ENCODE assay signal across 22 mouse cellular contexts in the genomic region with DNA sequence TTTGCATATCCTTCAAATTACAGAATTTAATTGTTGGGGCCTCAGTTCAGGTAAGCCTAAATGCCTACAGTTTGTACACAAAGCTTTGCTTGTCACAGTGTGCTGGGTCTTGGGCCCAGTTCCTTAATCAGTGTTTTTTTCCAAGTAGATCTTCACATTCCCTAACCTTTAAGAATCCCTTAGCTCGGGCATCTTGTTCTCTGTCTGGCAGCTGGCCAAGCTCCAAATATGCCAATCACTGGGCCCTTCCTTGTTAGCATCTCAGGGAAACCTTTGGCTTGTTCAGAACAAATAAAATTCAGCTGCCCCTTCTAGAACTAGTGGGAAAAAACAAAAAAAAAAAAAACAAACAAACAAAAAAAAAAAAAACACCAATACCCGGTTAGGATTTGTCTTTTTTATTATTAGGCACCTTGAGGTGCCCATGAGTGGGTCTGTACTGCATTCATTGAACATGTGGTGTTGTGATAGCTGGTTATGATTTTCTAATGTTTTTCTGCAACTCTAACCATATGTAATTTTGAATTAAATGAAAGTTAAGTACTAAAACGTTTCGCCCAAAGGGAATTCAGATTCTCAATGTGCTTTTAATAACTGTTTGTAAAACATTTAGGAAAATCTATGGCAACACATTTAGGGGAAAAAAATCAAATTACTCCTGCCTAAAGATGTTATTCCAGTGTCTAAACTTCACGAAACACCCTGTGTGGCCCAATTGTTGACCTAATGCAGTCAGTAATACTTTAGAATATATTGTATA.
DNase-seq lines count a peak whose midpoint lies in the region; ATAC-seq and TF ChIP-seq lines count a peak whose summit lies in the region.
"Had no signal": no experiment of that assay in that cellular context is flagged by ENCODE, and none has a peak within 500 bp of the region (broad histone marks: within the 10 kb centered on the region; RNA-seq: fewer than 3 reads in every experiment).

No protein-coding gene starts in this region.

- no peak for ATAC-seq in cerebellum, adult (ENCODE audit: insufficient number of reproducible peaks, low FRiP score, low TSS enrichment)
- no peak for ATAC-seq in megakaryocyte, adult 5-6 weeks (ENCODE audit: poor library complexity, severe bottlenecking)
- ATAC-seq: CD4-positive, CD25-positive, alpha-beta regulatory T cell, adult 4 months; intestine, postnatal 0 days; Patski had no signal

- intact Hi-C loops in left cerebral cortex, postnatal 4 days (cut with DNase I), result no loop called here
- intact Hi-C loops in left cerebral cortex, adult 2 months (cut with DNase I), result no loop called here

- H3K4me3 ChIP-seq in left cerebral cortex, adult 2 months, result no peak overlapping the region
- H3K4me3 ChIP-seq: heart, embryonic 13.5 days; hindbrain, embryonic 15.5 days; layer of hippocampus, adult 2 months; midbrain, embryonic 12.5 days; myocyte had no signal

- no peak overlapping the region for H3K27ac ChIP-seq in left cerebral cortex, adult 2 months
- H3K27ac ChIP-seq: heart, embryonic 13.5 days; hindbrain, embryonic 15.5 days; kidney, postnatal 0 days; layer of hippocampus, adult 2 months; macrophage; midbrain, embryonic 12.5 days had no signal

- DNase-seq in cerebellum, postnatal 14 days, result peak; percentile 18 to 32
- peak; percentile 15 for DNase-seq in left cerebral cortex, postnatal 4 days
- DNase-seq in left cerebral cortex, adult 2 months (ENCODE audit: extremely low spot score in 1 of 2, low spot score in 2 of 2), result no peak
- peak; percentile 5 for DNase-seq in right cerebral cortex, postnatal 4 days
- no peak for DNase-seq in right cerebral cortex, adult 2 months (ENCODE audit: low spot score in 2 of 2)
- DNase-seq: adrenal gland, adult 8-10 months; cerebellum, adult 11 months; cerebellum, postnatal 36 days; heart, adult 18-20 months; lung, adult 2 months had no signal

- TF ChIP-seq CTCF in left cerebral cortex, adult 2 months (IDR thresholded peaks at IDR 0.05), result no peak

Comparison
In these comparisons a context has a peak if more than half of its experiments do, and no peak if none do; other contexts are left out.
1. DNase-seq: peak in cerebellum, postnatal 14 days (2 of 2), left cerebral cortex, postnatal 4 days (single experiment) and right cerebral cortex, postnatal 4 days (single experiment); none in left cerebral cortex, adult 2 months (0 of 2) and right cerebral cortex, adult 2 months (0 of 2).